Mouse (Mus musculus): Measurements from ENCODE around the gene Idua. TPM values are rescaled to one million over a fixed set of nuclear protein-coding genes. Genes with fewer than 3 reads are reported as not detected.

The Idua gene
- total and polyA plus RNA-seq, 3 experiments, result 2.3 to 10.6 (median 5.8) TPM

GRCm38 (mm10) chr5:108643674-108644073 lies 16.5 kb upstream of the Idua start:
- TF ChIP-seq EP300 (IDR thresholded peaks at IDR 0.05; ENCODE audit: low read length), result no peak
- TF ChIP-seq HCFC1 (IDR thresholded peaks at IDR 0.05; ENCODE audit: low read depth, low read length), result no peak
- TF ChIP-seq SMC3 (IDR thresholded peaks at IDR 0.05; ENCODE audit: low read depth, low read length), result no peak
- TF ChIP-seq RAD21 (IDR thresholded peaks at IDR 0.05; ENCODE audit: low read depth, low read length), result no peak
- TF ChIP-seq KAT2A (IDR thresholded peaks at IDR 0.05; ENCODE audit: insufficient replicate concordance, low read length), result no peak
- TF ChIP-seq POLR2A (IDR thresholded peaks at IDR 0.05; ENCODE audit: low read depth, low read length), result no peak
- TF ChIP-seq ELF1 (IDR thresholded peaks at IDR 0.05; ENCODE audit: low read depth, low read length), result no peak
- TF ChIP-seq MAFK (IDR thresholded peaks at IDR 0.05; ENCODE audit: insufficient replicate concordance, low read length), result no peak
- TF ChIP-seq USF2 (conservative IDR thresholded peaks at IDR 0.05; ENCODE audit: low read depth, low read length), result no peak
- Histone ChIP-seq H3K27me3 (replicated peaks) (no peaks in the 10 kb centered on the region), H3K27ac (ENCODE audit: insufficient read depth, low read depth) (no peak overlapping the region), H3K4me2 (ENCODE audit: insufficient read depth, low read depth, poor library complexity, severe bottlenecking) (no peak overlapping the region), H3K79me2 (replicated peaks; ENCODE audit: control insufficient read depth, extremely low read depth, insufficient read depth, poor library complexity, severe bottlenecking) (no peaks in the 10 kb centered on the region), H3K4me3 (replicated peaks in 1 of 3; ENCODE audit: low read depth in 2 of 3, low read length in 2 of 3, poor library complexity in 1 of 3) (no peak overlapping the region), H3K9me3 (replicated peaks; ENCODE audit: low read length) (no peaks in the 10 kb centered on the region), H3K36me3 (replicated peaks in 1 of 2; ENCODE audit: control insufficient read depth in 1 of 2, insufficient read depth in 1 of 2, low read length in 1 of 2) (peaks cover 44 to 90% of the 10 kb centered on the region in 2 experiments), H3K9ac (ENCODE audit: insufficient read depth, low read depth) (no peak overlapping the region), H3K4me1 (ENCODE audit: control insufficient read depth in 1 of 2, insufficient read depth in 2 of 2) (peaks cover 3 to 8% of the 10 kb centered on the region in 2 experiments; a peak in 3 of 4 replicates)
- no peak for DNase-seq (ENCODE audit: extremely low read depth)
- dilution Hi-C loops (cut with MboI; ENCODE audit: extremely low pct_ligation_motif_present, extremely low pct_unique_long_range_greater_than_20kb, low sequenced_read_pairs), result no loop called here
- in situ Hi-C loops (cut with MboI; ENCODE audit: low pct_ligation_motif_present, low pct_unique_long_range_greater_than_20kb, low sequenced_read_pairs), result no loop called here

- no peak overlapping the region for H3K4me3 ChIP-seq (replicated peaks in 1 of 3; ENCODE audit: low read depth in 2 of 3, low read length in 2 of 3, poor library complexity in 1 of 3)
- no peak overlapping the region for H3K27ac ChIP-seq (ENCODE audit: insufficient read depth, low read depth)
- no peak overlapping the region for H3K4me2 ChIP-seq (ENCODE audit: insufficient read depth, low read depth, poor library complexity, severe bottlenecking)
- no peaks in the 10 kb centered on the region for H3K27me3 ChIP-seq (replicated peaks)
- DNase-seq (ENCODE audit: extremely low read depth), result no peak
- dilution Hi-C loops (cut with MboI; ENCODE audit: extremely low pct_ligation_motif_present, extremely low pct_unique_long_range_greater_than_20kb, low sequenced_read_pairs), result no loop called here
- H3K4me1 ChIP-seq (ENCODE audit: control insufficient read depth in 1 of 2, insufficient read depth in 2 of 2), result no peaks in the 10 kb centered on the region
- no peak for TF ChIP-seq BHLHE40 (IDR thresholded peaks at IDR 0.05; ENCODE audit: low read depth, low read length)
- no peak for TF ChIP-seq POLR2AphosphoS2 (IDR thresholded peaks at IDR 0.05; ENCODE audit: low read depth, low read length)
- no peak for TF ChIP-seq MEF2A (IDR thresholded peaks at IDR 0.05; ENCODE audit: borderline replicate concordance, low read depth, low read length)
- TF ChIP-seq MAX (IDR thresholded peaks at IDR 0.05; ENCODE audit: low read length), result no peak
- H3K9me3 ChIP-seq (replicated peaks; ENCODE audit: low read length), result no peaks in the 10 kb centered on the region
- no peak overlapping the region for H3K9ac ChIP-seq (ENCODE audit: insufficient read depth, low read depth)
- in situ Hi-C loops (cut with MboI; ENCODE audit: low pct_ligation_motif_present, low pct_unique_long_range_greater_than_20kb, low sequenced_read_pairs), result no loop called here
- no peaks in the 10 kb centered on the region for H3K79me2 ChIP-seq (replicated peaks; ENCODE audit: control insufficient read depth, extremely low read depth, insufficient read depth, poor library complexity, severe bottlenecking)
- peaks cover 55 to 97% of the 10 kb centered on the region in 2 experiments for H3K36me3 ChIP-seq (replicated peaks in 1 of 2; ENCODE audit: control insufficient read depth in 1 of 2, insufficient read depth in 1 of 2, low read length in 1 of 2)
These were observed 14.3 kb upstream of the Idua start for GRCm38 (mm10) chr5:108645651-108646342.

- no peaks in the 10 kb centered on the region for H3K9me3 ChIP-seq (replicated peaks; ENCODE audit: low read length)
- no peaks in the 10 kb centered on the region for H3K79me2 ChIP-seq (replicated peaks; ENCODE audit: control insufficient read depth, extremely low read depth, insufficient read depth, poor library complexity, severe bottlenecking)
- no peak for DNase-seq (ENCODE audit: extremely low read depth)
- no peak overlapping the region for H3K9ac ChIP-seq (ENCODE audit: insufficient read depth, low read depth)
- H3K27ac ChIP-seq (ENCODE audit: insufficient read depth, low read depth), result no peak overlapping the region
- no peak overlapping the region for H3K4me3 ChIP-seq (replicated peaks in 1 of 3; ENCODE audit: low read depth in 2 of 3, low read length in 2 of 3, poor library complexity in 1 of 3)
- H3K4me2 ChIP-seq (ENCODE audit: insufficient read depth, low read depth, poor library complexity, severe bottlenecking), result no peak overlapping the region
- H3K36me3 ChIP-seq (replicated peaks in 1 of 2; ENCODE audit: control insufficient read depth in 1 of 2, insufficient read depth in 1 of 2, low read length in 1 of 2), result peaks cover 56 to 99% of the 10 kb centered on the region in 2 experiments
- dilution Hi-C loops (cut with MboI; ENCODE audit: extremely low pct_ligation_motif_present, extremely low pct_unique_long_range_greater_than_20kb, low sequenced_read_pairs), result no loop called here
- H3K4me1 ChIP-seq (ENCODE audit: control insufficient read depth in 1 of 2, insufficient read depth in 2 of 2), result no peaks in the 10 kb centered on the region
- TF ChIP-seq UBTF (IDR thresholded peaks at IDR 0.05; ENCODE audit: low read depth, low read length) (no peak), JUN (IDR thresholded peaks at IDR 0.05; ENCODE audit: insufficient read depth, low read depth, low read length) (no peak), MAFK (IDR thresholded peaks at IDR 0.05; ENCODE audit: insufficient replicate concordance, low read length) (no peak), ZMIZ1 (IDR thresholded peaks at IDR 0.05; ENCODE audit: low read depth, low read length) (no peak), MAX (IDR thresholded peaks at IDR 0.05; ENCODE audit: low read length) (no peak), MYC (IDR thresholded peaks at IDR 0.05; ENCODE audit: low read depth, low read length) (no peak), HCFC1 (IDR thresholded peaks at IDR 0.05; ENCODE audit: low read depth, low read length) (no peak), RAD21 (IDR thresholded peaks at IDR 0.05; ENCODE audit: low read depth, low read length) (no peak), PAX5 (IDR thresholded peaks at IDR 0.05; ENCODE audit: low read length) (no peak), TCF12 (IDR thresholded peaks at IDR 0.05; ENCODE audit: low read depth, low read length) (no peak), ETS1 (conservative IDR thresholded peaks at IDR 0.05; ENCODE audit: low read depth, low read length) (no peak), CHD1 (IDR thresholded peaks at IDR 0.05; ENCODE audit: low read depth, low read length) (no peak), KAT2A (IDR thresholded peaks at IDR 0.05; ENCODE audit: insufficient replicate concordance, low read length) (no peak), GABPA (IDR thresholded peaks at IDR 0.05; ENCODE audit: insufficient replicate concordance, low read depth, low read length) (no peak), MXI1 (IDR thresholded peaks at IDR 0.05; ENCODE audit: low read depth, low read length) (no peak), SMC3 (IDR thresholded peaks at IDR 0.05; ENCODE audit: low read depth, low read length) (no peak)
- in situ Hi-C loops (cut with MboI; ENCODE audit: low pct_ligation_motif_present, low pct_unique_long_range_greater_than_20kb, low sequenced_read_pairs), result no loop called here
- no peaks in the 10 kb centered on the region for H3K27me3 ChIP-seq (replicated peaks)
These were observed 13.8 kb upstream of the Idua start for GRCm38 (mm10) chr5:108646343-108646660.
